Mouse (Mus musculus) limb, embryonic 15.5 days (tissue): ENCODE results near the gene Ninl. TPM values are rescaled to one million over a fixed set of nuclear protein-coding genes. Genes with fewer than 3 reads are reported as not detected.

Experiments
- ATAC-seq: fragments of 200-750 bp; cut with Nextera tagmentation; 2 replicates; pipeline ENCODE4 v1.8.0; 2017; ENCODE audit warnings: low read depth, moderate TSS enrichment; ENCODE audit not compliant: insufficient number of reproducible peaks, low FRiP score, low TSS enrichment
- H3K27ac ChIP-seq: fragments of 300-500 bp; sonication (generic); 2 replicates; pipeline ENCODE4 v1.5.1; 2015; ENCODE audit warnings: moderate library complexity, mild to moderate bottlenecking, inconsistent platforms
- H3K27me3 ChIP-seq: fragments of 300-500 bp; sonication (generic); 2 replicates; pipeline ENCODE4 v1.6.1; 2015; ENCODE audit warnings: inconsistent platforms
- H3K36me3 ChIP-seq: fragments of 300-500 bp; sonication (generic); 2 replicates; pipeline ENCODE4 v1.6.1; 2015; ENCODE audit warnings: inconsistent platforms
- H3K4me1 ChIP-seq: fragments of 300-500 bp; sonication (generic); 2 replicates; pipeline ENCODE4 v1.6.1; 2015; ENCODE audit warnings: inconsistent platforms
- H3K4me2 ChIP-seq: fragments of 300-500 bp; sonication (generic); 2 replicates; pipeline ENCODE4 v1.6.1; 2015; ENCODE audit warnings: mild to moderate bottlenecking, inconsistent platforms
- H3K4me3 ChIP-seq: fragments of 300-500 bp; sonication (generic); 2 replicates; pipeline ENCODE4 v1.5.1; 2015; ENCODE audit warnings: mild to moderate bottlenecking, inconsistent platforms
- H3K9ac ChIP-seq: fragments of 300-500 bp; sonication (generic); 2 replicates; pipeline ENCODE4 v1.6.1; 2015; ENCODE audit warnings: inconsistent platforms
- H3K9me3 ChIP-seq: fragments of 300-500 bp; sonication (generic); 2 replicates; pipeline ENCODE4 v1.6.1; 2016; ENCODE audit warnings: inconsistent platforms
- WGBS: fragments of 180-500 bp; shearing (Covaris S2); methylation state at CpG from one replicate; pipeline ENCODE4 v1.1.7; 2015; 5-methylcytosine and 5-hydroxymethylcytosine counted together
- polyA plus RNA-seq: library from polyadenylated mRNA; unstranded; fragments of >200 nt; fragmentation: Nextera tagmentation; extraction: Ambion mirVana; gene quantifications from 2 replicates; pipeline ENCODE4 v1.2.1, GENCODE M21; 2015

Ninl gene
- polyA plus RNA-seq, 1 experiment from 2014 or later, result 6.1 TPM

GRCm38 (mm10) chr2:150895691-150896252 lies 143.4 kb downstream of the Ninl start:
- H3K4me1 ChIP-seq, result no peaks in the 10 kb centered on the region
- no peak overlapping the region for H3K4me3 ChIP-seq
- no peak overlapping the region for H3K4me2 ChIP-seq
- WGBS, result 72% methylated on average over 7 of the region's 7 CpGs
- no peak overlapping the region for H3K9ac ChIP-seq
- H3K27me3 ChIP-seq, result no peaks in the 10 kb centered on the region
- H3K27ac ChIP-seq, result no peak overlapping the region
- no peak for ATAC-seq
- no peaks in the 10 kb centered on the region for H3K9me3 ChIP-seq
- H3K36me3 ChIP-seq, result peaks cover 3% of the 10 kb centered on the region; the same call in 1 of the 2 replicates

DNA sequence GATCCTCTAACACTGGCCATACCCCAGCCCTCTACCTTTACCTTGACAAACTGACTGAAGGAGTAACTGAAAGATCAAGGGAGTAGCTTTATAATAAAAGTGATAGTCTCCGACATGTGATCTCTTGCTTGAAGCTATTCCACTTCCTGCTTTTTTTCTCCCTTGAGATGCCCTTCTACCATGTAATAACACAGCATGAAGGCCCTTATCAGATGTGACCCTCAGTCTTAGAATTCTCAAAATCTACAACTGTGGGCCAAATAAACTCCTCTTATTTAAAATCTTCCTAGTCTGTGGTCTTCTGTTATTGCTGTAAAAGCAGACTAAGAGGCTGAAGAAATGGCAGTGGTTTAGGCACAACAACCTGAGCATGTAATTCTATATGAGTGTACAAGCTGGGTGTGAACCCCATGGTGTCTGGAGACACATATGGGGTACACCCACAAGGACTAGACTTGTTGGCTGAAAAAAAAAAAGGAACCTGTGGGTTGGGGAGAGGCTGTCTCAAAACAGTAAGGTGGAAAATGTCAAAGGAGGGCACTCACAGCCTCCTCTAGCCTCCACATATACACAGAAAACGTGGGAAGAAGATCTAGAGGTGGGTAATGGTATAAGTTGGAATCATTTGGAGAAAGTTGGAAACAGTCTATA lies 144.4 kb downstream of the Ninl start:
- Histone ChIP-seq H3K4me3 (no peak overlapping the region), H3K4me2 (no peak overlapping the region), H3K4me1 (no peaks in the 10 kb centered on the region), H3K27me3 (no peaks in the 10 kb centered on the region), H3K27ac (no peak overlapping the region), H3K36me3 (no peaks in the 10 kb centered on the region), H3K9me3 (no peaks in the 10 kb centered on the region), H3K9ac (no peak overlapping the region)
- no peak for ATAC-seq
- WGBS, result 85% methylated on average over 2 of the region's 2 CpGs

GRCm38 (mm10) chr2:150887370-150887769 lies 151.8 kb downstream of the Ninl start:
- Histone ChIP-seq H3K27me3 (no peaks in the 10 kb centered on the region), H3K4me2 (no peak overlapping the region), H3K4me1 (no peaks in the 10 kb centered on the region), H3K27ac (no peak overlapping the region), H3K9ac (no peak overlapping the region), H3K4me3 (no peak overlapping the region), H3K9me3 (no peaks in the 10 kb centered on the region), H3K36me3 (no peaks in the 10 kb centered on the region)
- no peak for ATAC-seq
- 68% methylated on average over 2 of the region's 2 CpGs for WGBS

DNA sequence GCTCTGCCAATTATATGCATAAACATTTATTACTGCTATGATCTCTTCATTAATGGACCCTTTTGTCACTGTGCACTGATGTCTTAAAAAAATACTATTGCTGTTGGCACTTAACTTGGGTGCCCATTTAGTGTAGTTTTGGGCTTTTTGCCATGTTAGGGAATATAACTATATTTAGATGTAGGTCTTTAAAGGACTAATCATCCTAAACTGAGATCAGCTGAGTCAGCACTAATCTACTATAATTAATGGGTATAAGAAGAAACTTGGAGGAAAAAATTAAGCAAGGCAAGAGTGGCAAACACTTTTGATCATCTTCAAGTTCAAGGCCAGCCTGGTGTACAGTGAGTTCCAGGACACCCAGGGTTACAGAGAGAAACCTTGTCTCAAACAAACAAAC lies 152.9 kb downstream of the Ninl start:
- no peaks in the 10 kb centered on the region for H3K4me1 ChIP-seq
- no peak overlapping the region for H3K9ac ChIP-seq
- no peak overlapping the region for H3K27ac ChIP-seq
- ATAC-seq, result no peak
- no peak overlapping the region for H3K4me3 ChIP-seq
- no peaks in the 10 kb centered on the region for H3K36me3 ChIP-seq
- H3K27me3 ChIP-seq, result no peaks in the 10 kb centered on the region
- H3K4me2 ChIP-seq, result no peak overlapping the region
- no peaks in the 10 kb centered on the region for H3K9me3 ChIP-seq

GRCm38 (mm10) chr2:150885814-150886213 lies 153.4 kb downstream of the Ninl start:
- H3K4me1 ChIP-seq, result no peaks in the 10 kb centered on the region
- no peak for ATAC-seq
- no peak overlapping the region for H3K4me2 ChIP-seq
- no peak overlapping the region for H3K9ac ChIP-seq
- WGBS, result 78% methylated on average over 1 of the region's 1 CpGs
- no peaks in the 10 kb centered on the region for H3K36me3 ChIP-seq
- H3K27ac ChIP-seq, result no peak overlapping the region
- H3K27me3 ChIP-seq, result no peaks in the 10 kb centered on the region
- H3K4me3 ChIP-seq, result no peak overlapping the region
- H3K9me3 ChIP-seq, result no peaks in the 10 kb centered on the region

DNA sequence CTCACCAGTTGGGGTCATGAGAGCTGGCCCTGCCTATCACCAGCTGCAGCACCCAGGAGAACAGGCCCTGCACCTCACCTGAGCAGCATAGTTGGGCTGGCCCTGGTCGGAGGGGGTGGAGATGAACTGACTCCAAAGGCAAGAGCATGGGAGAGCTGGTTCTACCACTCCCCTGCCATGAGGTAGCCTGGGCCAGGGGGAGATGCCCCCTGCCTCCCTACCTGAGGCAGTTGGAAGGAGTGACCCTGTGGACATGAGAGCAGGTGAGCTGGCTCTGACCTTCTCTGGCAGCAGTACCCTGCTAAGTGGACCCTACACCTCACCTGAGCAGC lies 154.4 kb downstream of the Ninl start:
- 78% methylated on average over 1 of the region's 1 CpGs for WGBS

More for the DNA sequence above, 154.4 kb downstream of the Ninl start:
- no peak overlapping the region for H3K27ac ChIP-seq
- no peaks in the 10 kb centered on the region for H3K9me3 ChIP-seq
- no peak overlapping the region for H3K9ac ChIP-seq
- H3K4me3 ChIP-seq, result no peak overlapping the region
- ATAC-seq, result 0 out of 2 replicates have a peak, but pooled peaks have one; percentile 10
- H3K4me2 ChIP-seq, result no peak overlapping the region
- H3K4me1 ChIP-seq, result no peaks in the 10 kb centered on the region
- no peaks in the 10 kb centered on the region for H3K36me3 ChIP-seq
- H3K27me3 ChIP-seq, result no peaks in the 10 kb centered on the region

Other genes with a start within 250 kb of the Ninl start
- 75.3 and 78.8 TPM in 2 replicates for gene Abhd12, start 134.6 kb downstream of the Ninl start, polyA plus RNA-seq
- 28.9 and 29.1 TPM in 2 replicates for gene Gins1, start 134.0 kb downstream of the Ninl start, polyA plus RNA-seq
- gene Nanp, start within 50 bp of the Ninl start, polyA plus RNA-seq, result 43.8 and 45.2 TPM in 2 replicates
- not detected in 2 replicates for gene Gm14151, start 53.0 kb upstream of the Ninl start, polyA plus RNA-seq
- not detected in 2 replicates for gene Gm14147, start 58.9 kb upstream of the Ninl start, polyA plus RNA-seq